Mouse (Mus musculus) left cerebral cortex, postnatal 4 days (tissue): Measurements from ENCODE around the gene D17Wsu92e. TPM values are rescaled to one million over a fixed set of nuclear protein-coding genes. Genes with fewer than 3 reads are reported as not detected.

Source experiments
- DNase-seq: peaks from one replicate; pipeline ENCODE4 v3.0.0-alpha.2; 2022
- intact Hi-C: fragments of 180-260 bp; cut with DNase I; formaldehyde crosslinking; loops from one replicate; pipeline ENCODE4 v1.15.1; 2025
- total RNA-seq, 2 experiments: library from RNA; stranded (reverse); gene quantifications; 2 replicates each; pipeline ENCODE4 v1.2.3; 2021

D17Wsu92e gene
- total RNA-seq, 2 experiments from 2014 or later, result 90.2 to 90.3 TPM

DNA sequence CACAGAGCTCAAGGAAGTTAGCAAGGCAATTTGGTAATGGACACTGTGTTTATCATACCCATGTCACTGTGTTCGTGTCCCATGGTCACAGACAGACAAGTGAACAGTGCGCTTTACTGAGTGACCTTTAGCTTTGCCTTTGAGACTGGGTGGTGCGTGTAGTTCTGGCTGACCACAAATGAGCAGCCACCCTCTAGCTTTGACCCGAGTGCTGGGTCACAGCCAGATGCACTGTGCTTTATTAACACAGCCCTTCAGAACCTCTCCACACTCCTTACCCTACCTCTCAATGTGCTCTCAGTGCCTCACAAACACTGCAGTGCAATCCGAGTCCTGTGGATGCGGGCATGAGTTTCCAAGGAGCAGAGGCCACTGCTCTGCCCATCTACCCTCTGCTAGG is 27.3 kb downstream of the D17Wsu92e start:
- intact Hi-C loops, result no loop called here
- no peak for DNase-seq

DNA sequence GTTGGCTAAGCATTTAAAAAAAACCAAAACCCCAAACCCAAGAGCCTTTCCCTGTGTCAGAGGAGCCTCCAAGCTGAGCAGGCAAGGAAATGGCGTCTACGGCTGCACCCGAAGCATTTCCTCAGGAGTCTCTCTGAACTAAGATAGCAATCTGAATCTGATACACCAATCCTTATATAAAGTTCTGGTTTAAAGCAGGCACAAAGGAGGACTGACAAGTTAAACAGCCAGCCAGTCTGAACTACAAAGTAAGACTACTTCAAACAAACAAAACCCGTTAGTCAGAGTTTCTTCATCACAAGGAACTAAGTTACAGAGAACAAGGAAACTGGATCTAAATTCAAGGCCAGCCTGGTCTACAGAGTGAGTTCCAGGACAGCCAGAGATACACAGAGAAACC is 27.9 kb downstream of the D17Wsu92e start:
- DNase-seq, result no peak
- intact Hi-C loops, result no loop called here

DNA sequence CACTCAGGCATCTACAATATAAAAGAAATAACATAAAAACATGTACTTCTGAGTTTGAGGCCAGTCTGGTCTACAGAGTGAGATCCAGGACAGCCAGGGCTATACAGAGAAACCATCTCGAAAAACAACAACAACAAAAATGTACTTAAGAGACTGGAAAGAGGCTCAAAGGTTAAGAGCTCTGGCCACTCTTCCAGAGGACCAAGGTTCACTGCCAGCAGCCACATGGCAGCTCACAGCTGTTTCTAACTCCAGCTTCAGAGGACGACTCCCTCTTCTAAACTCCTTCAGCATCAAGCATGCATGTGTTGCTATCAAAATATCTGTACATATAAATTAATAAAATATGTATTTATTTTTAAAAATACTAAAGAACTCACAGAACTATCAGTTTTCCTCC is 28.9 kb downstream of the D17Wsu92e start:
- intact Hi-C loops, result no loop called here
- DNase-seq, result no peak

DNA sequence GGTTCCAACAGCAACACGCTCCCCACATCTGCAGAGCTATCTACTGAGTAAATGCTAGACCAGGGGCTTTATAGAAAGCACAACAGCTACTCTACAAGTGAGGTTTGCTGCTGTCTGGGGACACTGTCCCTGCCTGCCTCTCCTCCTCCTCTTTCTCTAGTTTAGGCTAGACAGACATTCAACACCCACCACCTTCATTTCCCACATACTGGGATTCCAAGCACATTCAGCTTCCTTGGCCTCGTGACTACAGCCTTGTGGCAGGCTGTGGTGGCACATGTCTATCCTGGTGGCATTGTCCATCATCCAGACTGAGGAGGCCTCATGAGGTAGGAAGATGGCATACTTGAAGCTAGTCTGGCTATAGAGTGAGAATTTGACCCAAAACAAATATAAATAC is 29.5 kb downstream of the D17Wsu92e start:
- intact Hi-C loops, result no loop called here
- DNase-seq, result no peak

DNA sequence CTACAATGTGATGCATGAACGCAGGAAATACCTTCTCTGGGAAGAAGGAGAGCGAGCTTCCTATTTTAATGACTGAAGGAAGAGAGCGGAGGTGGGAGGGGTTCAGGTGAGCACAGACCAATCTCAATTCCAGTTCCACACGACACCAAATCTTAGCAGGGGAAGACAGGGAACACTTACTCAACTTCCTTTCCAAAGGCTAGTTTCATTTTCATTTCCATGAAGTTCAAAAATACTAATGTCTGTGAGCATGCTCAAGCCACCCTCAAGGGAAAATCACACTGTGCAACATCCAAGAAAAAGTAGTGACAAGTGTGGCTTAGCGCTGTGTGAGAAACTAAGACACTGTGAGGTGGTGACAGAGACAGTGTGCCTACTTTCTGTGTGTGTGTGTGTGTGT is 30.4 kb downstream of the D17Wsu92e start:
- no peak for DNase-seq
- intact Hi-C loops, result no loop called here

DNA sequence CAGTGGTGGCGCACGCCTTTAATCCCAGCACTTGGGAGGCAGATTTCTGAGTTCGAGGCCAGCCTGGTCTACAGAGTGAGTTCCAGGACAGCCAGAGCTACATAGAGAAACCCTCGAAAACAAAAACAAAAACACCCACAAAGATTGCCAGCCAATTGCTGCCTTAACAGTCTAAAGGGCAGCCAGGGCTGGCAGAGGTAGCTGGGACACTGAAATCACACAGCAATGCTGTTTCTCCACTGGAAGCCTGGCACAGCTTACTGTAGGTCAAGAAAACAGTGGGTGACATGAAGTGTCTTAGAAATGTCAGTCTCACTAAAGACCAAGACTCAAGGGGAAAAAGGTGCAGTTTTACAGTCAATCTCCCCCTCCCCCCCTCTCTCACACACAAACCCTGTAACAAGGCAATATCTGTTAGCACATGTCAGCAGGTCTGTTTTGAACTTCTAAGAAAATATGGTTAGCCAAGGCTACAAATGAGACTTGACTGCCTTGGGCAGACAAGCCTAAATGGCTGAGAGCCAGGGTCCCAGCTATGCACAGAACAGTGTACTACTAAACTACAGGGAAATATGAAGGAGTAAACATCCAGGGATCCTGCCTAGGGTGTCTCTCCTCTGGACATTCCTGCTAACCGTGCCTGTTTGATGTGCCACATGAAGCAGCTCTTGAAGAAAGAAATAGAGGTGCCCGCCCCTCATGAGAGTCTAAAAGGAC is 31.8 kb downstream of the D17Wsu92e start:
- intact Hi-C loops, result no loop called here
- no peak for DNase-seq

DNA sequence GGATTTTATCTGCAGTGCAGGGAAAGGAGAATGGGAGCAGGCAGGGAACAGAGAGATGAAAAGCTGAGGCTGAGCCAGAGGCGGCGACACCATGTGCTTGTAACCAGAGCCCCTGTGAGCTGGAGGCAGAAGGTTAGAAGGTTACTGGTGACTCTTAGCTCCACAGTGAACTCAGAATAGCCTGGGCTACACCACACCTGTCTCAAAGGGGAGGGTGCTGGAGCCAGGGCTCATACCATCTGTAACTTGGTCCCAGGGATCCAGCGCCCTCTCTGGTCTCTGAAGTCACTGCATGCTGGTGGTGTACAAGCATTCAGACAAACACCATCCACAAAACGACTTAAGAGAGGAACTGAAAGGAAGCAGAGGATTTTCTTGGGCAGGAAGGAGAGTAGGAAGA is 36.9 kb downstream of the D17Wsu92e start:
- DNase-seq, result no peak
- intact Hi-C loops, result no loop called here

DNA sequence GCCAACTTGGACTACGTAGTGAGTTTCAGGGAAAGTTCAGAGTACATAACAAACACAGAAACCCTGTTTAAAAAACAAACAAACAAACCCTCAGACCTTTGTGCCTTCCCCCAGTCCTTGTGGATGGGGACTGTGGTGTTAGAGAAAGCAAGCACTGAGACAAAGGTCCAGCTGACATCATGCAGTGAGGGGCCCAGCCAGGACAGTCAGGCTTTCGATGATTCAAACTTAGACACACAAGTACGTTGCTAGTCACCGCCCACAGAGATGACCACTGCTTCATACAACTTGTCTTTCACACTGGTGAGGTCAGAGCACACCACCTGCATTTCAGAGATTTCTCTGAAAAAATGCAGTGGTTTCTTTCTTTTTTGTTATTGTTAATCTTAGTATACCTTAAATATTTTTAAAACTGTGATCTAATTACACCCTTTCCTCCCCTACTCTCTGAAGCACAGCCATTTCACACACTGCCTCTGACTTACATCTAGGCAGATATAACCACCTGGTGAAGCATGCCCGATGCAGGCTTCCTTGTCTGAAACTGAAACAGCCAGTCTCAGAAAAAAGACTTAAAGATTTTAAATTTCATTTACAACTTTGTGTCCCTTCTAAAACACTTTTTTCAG is 39.3 kb downstream of the D17Wsu92e start:
- intact Hi-C loops, result no loop called here
- no peak for DNase-seq

DNA sequence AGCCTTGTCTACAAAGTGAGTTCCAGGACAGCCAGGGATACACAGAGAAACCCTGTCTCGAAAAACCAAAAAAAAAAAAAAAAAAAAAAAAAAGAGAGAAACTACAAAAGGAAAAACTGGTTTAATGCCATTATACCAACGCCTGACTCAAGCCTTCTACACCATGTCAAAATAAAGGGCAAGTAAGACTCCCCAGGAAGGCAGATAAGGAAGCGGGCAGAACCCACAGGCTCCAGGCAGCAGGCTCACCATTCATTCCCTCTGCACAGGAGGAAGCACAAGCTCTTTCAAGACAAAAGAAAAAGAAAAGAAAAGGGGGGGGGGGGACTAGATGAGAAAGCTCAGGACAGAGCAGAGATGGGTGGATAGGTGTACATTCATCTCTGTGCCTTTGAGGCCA is 40.7 kb downstream of the D17Wsu92e start:
- intact Hi-C loops, result no loop called here
- DNase-seq, result no peak

DNA sequence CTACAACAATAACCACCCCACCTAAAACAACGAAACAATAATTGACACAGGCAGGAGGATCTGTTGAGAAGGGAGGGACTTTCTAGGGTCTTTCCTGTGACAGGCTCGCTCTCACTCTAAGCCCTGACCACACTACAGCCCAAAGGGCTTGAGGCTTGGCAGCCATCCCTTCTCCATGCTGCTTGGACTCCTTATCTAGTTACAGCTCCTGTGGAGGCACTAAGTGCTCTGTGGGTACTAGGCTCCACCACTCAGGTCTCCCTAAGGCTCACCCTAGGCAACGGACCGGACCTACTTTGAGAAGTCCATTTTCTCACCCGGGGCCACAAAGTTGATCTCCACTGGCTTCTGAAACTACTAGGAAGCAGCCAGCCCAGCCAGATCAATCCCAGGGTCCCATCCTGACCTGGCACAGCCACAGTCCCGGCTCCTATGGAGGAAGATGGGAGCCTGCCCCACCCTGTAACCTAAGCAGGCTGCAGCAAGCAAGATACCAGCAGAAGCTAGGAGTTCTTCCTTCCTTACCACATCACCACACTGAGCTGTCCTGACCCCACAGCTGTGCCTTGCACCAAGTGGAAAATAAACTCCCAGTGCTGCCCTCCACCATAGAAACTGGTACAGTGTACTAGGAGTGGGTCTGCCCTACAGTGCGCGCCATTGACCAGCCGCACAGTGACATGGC is 41.6 kb downstream of the D17Wsu92e start:
- DNase-seq, result no peak
- intact Hi-C loops, result no loop called here

DNA sequence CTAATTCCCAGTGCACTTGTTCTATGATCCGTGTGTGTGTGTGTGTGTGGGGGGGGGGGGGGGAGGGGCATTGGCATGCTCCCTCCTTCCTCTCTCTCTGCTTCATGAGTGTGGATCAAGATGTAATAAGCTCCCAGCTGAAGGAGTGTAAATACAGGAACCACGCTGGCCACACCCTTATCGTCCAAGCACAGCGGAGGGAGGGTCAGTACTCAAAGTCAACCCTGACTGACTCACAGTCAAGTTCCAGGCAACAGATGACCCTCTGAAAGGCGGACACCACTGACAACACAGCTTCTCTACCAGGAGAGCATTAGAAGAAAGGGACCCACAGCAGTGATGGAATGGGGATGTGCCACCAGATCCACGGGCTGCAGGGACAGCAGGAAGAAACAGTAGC is 42.6 kb downstream of the D17Wsu92e start:
- intact Hi-C loops, result no loop called here
- no peak for DNase-seq

DNA sequence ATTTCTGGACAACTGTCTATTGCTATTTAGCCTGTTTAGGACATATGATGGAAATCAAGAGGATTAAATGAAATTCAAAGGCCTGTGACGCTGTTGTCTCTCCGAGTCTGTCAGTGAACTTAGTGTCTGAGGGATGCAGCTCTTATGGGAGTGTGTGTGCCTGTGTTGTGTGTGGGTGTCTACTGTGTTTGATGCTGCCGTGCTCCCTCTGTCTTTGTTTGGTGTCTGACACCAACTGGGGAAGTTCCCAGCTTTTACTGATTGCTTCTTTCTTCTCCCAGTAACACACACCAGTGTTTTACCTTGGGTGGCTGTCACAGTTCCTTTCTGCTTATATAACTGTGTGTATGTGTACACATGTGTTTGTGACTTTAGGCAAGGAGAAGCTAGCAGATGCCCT is 46.2 kb downstream of the D17Wsu92e start:
- intact Hi-C loops, result no loop called here

DNA sequence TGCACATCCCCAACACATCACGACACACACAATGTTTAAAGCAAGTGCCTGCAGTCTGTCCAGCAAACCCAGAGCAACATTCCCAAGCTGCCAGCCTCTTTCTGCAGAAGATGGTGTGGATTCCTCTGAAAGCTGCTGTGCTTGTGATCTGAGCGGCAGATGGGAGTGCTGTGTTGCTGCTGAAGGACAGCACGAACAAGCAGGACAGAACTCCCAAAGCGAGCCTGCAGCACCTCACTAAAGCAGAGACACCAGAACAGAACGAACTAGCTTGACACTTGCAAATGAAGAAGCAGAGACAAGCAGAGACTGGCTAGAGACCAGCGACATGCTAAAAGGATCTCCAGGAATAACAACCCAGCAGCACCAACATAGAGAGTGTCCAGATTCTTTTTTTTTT is 48.8 kb downstream of the D17Wsu92e start:
- no peak for DNase-seq
- intact Hi-C loops, result no loop called here

More for the DNA sequence above, 46.2 kb downstream of the D17Wsu92e start:
- no peak for DNase-seq

DNA sequence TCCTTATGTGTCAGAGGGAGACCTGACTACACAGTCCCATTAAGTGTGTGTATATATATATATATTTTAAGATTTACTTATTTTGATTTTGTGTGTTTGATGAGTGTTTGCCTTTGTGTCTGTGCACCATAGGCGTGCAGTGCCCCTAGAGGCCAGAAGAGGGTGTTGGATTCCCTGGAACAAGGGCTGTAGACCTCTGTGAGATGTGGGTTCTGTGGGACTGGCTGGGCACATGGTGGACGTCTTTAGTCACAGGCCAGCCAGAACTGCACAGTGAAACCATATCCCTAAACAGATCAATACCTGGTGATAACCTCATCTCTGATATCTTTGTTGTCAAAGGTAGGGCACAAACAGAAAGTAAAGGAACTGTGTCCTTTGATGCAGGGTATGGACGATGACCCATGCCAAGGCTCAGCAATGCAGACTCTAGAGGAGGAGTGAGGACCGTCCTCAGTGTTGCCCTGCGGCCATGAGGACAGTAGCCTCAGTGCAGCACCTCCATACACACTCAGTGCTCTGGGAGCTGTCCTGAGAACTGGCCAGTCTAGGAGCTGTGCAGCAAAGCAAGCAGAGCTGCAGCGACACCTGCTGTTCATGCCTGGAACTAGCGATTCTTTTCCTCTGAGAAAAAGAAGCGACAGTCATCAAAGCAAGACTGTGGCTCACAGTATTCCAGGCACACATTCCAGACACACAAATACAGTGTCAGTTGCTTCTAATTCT is 51.5 kb downstream of the D17Wsu92e start:
- DNase-seq, result peak; percentile 81
- intact Hi-C loops, result no loop called here

DNA sequence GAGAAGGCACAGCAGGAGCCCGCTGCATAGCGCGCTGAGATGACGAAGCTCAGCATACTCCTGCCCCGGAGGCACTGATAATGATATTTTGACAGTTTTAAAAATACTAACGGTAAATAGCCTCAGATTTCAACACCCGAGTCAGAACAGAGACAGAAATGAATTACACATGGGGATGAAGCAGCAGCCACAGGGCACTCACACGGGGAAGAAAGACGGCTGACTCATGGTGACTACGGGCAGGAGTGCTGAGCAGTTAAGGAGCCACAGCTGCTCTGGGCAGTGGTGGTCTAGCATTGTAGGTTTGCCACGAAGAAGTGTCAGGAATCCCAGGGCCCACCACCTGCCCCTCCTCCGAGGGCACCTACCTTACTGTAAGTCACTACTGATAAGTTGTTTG is 52.9 kb downstream of the D17Wsu92e start:
- no peak for DNase-seq
- intact Hi-C loops, result no loop called here

DNA sequence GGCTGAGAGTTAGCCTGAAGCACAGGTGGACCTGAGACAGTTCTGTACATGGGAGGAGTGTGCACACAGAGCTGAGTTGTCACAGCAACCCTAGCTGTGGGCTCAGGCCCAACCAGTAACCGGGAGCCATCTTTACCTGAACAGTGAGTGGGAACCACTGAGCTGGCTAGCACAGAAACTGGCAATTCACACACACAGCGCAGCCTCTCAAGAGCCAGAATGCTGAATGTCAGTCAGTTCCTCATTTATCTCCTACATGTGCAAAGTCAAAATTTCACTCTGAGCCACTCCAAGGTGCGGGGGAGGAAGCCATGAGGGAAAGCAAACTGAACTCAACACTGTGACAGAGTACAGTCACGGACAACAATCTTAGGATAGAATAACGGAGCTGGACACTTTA is 53.3 kb downstream of the D17Wsu92e start:
- intact Hi-C loops, result no loop called here
- no peak for DNase-seq

DNA sequence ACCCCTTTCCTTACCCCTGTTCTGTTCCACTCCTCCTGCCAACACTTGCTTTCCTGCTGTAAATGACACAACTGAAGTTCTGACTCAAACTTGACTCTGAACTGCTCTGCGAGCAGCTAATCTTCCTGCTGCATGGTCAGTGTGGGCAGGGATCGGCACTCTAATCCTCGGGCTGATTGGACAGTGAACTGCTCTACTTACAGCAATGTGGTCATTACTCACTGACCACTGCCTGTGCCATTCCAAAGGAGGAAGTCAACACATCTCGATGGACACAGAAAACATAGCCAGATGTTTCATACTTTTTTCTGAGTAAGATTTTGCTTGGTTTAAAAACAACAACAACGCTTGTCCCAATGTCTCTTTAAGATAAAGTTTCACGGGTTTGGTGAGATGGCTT is 55.4 kb downstream of the D17Wsu92e start:
- intact Hi-C loops, result no loop called here
- DNase-seq, result no peak

DNA sequence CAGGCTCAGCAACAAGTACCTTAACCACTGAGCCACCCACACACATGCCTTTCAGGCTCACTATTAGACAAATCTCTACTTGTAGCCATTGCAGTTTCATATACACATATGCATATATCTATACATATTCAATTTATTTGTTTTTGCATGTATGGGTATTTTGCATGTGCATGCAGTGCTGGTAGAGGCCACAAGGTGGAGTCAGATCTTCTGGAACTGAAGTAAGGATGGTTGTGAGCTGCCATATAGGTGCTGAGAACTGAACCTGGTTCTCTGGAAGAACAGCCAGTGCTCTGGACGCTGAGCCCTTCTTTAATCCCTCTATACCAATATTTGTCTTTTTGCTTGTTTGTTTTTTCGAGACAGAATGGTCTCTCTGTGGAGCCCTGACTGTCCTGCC is 56.0 kb downstream of the D17Wsu92e start:
- DNase-seq, result no peak
- intact Hi-C loops, result loop anchor here (5.0 kb wide), 1 partner anchor 127 kb away; the partner anchor contains the start of genes RPS10-NUDT3 and Rps10

DNA sequence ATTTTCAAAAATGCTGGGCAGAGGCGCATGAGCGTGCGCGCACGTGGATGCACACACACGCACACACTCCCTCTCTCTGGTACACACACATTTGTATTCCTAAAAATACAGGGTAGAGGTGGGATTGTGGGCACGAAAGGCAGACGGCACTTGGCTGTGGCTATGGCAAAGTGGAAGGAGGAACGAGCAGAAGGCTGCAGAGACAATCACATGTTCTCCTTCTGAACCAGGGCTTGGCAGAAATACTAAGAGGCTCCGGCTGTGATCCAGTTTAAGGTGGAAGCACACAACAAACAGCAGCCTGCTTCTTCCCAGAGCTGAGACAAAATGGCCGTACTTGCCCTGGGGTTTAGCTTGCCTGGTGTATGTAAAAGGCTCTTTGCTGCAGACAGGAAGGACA is 57.6 kb downstream of the D17Wsu92e start:
- no peak for DNase-seq

DNA sequence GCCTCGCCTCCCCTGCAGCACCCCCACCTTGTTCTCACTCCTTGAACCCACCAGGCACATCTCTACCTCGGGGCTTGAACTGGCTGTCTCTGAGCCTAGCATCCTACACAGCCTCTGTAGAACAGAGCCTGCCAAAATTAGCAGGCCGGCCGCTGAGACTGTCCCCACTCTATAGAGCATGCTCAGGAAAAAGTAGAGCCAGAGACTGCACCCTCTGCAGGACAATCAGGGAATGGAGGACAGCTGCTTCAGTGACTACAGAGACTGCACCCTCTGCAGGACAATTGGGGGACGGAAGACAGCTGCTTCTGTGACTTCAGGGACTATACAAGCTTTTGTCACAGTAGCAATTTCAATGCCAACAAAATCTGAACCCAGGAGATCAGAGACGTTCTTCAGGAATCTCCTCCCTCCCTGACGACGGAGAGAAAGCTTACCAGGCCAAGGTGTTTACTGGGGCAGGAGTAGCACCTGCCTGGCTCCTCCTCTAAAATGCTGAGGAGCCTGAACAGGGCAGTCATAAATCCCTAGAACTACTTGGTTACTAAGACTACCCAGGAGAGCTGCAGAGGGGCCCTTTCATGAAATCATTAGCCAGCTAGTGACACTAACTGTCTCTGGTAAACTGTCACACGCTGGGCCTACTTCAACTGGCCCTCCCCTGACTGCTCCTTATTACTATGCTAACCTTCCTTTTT is 58.7 kb downstream of the D17Wsu92e start:
- intact Hi-C loops, result loop anchor here (5.0 kb wide), 1 partner anchor 124 kb away; the partner anchor contains the start of genes RPS10-NUDT3 and Rps10
- DNase-seq, result peak; percentile 92

More for the DNA sequence above, 57.6 kb downstream of the D17Wsu92e start:
- intact Hi-C loops, result loop anchor here (5.0 kb wide), 1 partner anchor 126 kb away; the partner anchor contains the start of genes RPS10-NUDT3 and Rps10
